Mouse (Mus musculus) urinary bladder, adult 2 months (tissue): ENCODE data around the gene Icam1. TPM values are rescaled to one million over a fixed set of nuclear protein-coding genes. Genes with fewer than 3 reads are reported as not detected.

Source experiments
- DNase-seq: peaks from one replicate; pipeline ENCODE4 v3.0.0; 2022; ENCODE audit warnings: low spot score
- polyA plus RNA-seq: library from polyadenylated mRNA; depleted of rRNA; stranded (reverse); fragments of >200 nt; gene quantifications from 2 replicates; pipeline ENCODE4 v1.2.3, GENCODE M21; 2012; rRNA removed

The Icam1 gene
- 27.4 and 28.7 TPM in 2 replicates for polyA plus RNA-seq

GRCm38 (mm10) chr9:21015571-21016130 is at the start of gene Icam1:
TSS of gene Icam1 (plus strand) at chr9:21015985.
- DNase-seq = no peak

GRCm38 (mm10) chr9:20966008-20966407 is 49.8 kb upstream of the Icam1 start:
- DNase-seq = no peak

- DNase-seq = no peak
Observed at GRCm38 (mm10) chr9:20966747-20967146, 49.0 kb upstream of the Icam1 start.

GRCm38 (mm10) chr9:20971751-20972140 is 44.0 kb upstream of the Icam1 start:
- no peak for DNase-seq

GRCm38 (mm10) chr9:20972141-20972992 is 43.4 kb upstream of the Icam1 start:
- peak; percentile 37 for DNase-seq

GRCm38 (mm10) chr9:20973001-20973681 is 42.6 kb upstream of the Icam1 start:
- DNase-seq = no peak

GRCm38 (mm10) chr9:20973682-20974075 is 42.1 kb upstream of the Icam1 start:
- no peak for DNase-seq

- DNase-seq = no peak
Observed at GRCm38 (mm10) chr9:20975431-20976215, 40.2 kb upstream of the Icam1 start.

GRCm38 (mm10) chr9:20976216-20976960 is 39.4 kb upstream of the Icam1 start, which contains the start of gene S1pr2:
TSS of gene S1pr2 (minus strand) at chr9:20976781.
- peak; percentile 62 for DNase-seq

- DNase-seq = no peak
Observed at GRCm38 (mm10) chr9:20976961-20977689, 38.7 kb upstream of the Icam1 start.

- no peak for DNase-seq
Observed at GRCm38 (mm10) chr9:20978409-20979095, 37.2 kb upstream of the Icam1 start.

- no peak for DNase-seq
Observed at GRCm38 (mm10) chr9:20979181-20979580, 36.6 kb upstream of the Icam1 start.

- no peak for DNase-seq
Observed at GRCm38 (mm10) chr9:20979769-20980168, 36.0 kb upstream of the Icam1 start.

- no peak for DNase-seq
Observed at GRCm38 (mm10) chr9:20982171-20982570, 33.6 kb upstream of the Icam1 start.

GRCm38 (mm10) chr9:20983169-20983568 is 32.6 kb upstream of the Icam1 start:
- DNase-seq = no peak

GRCm38 (mm10) chr9:20986952-20987686 is 28.7 kb upstream of the Icam1 start:
- no peak for DNase-seq

- no peak for DNase-seq
Observed at GRCm38 (mm10) chr9:20987953-20988352, 27.8 kb upstream of the Icam1 start.

- DNase-seq = no peak
Observed at GRCm38 (mm10) chr9:20990861-20991260, 24.9 kb upstream of the Icam1 start.

- DNase-seq = no peak
Observed at GRCm38 (mm10) chr9:20991587-20991986, 24.2 kb upstream of the Icam1 start.
